Mouse (Mus musculus) C2C12 (cell line): ENCODE results near the gene Fscn3.

Experiments used
- CEBPB ChIP-seq: IDR thresholded peaks from one replicate; pipeline ENCODE4 v1.6.1; 2011; ENCODE audit warnings: low read depth, mild to moderate bottlenecking, control low read depth, moderate library complexity
- CTCF ChIP-seq: IDR thresholded peaks from one replicate; pipeline ENCODE4 v1.5.1; 2011; ENCODE audit not compliant: control insufficient read depth, insufficient read depth, insufficient read length
- MAX ChIP-seq: IDR thresholded peaks from one replicate; pipeline ENCODE4 v1.6.1; 2011; ENCODE audit warnings: mild to moderate bottlenecking, control low read depth
- MYOD1 ChIP-seq: IDR thresholded peaks from one replicate; pipeline ENCODE4 v1.6.1; 2011; ENCODE audit warnings: low read depth; ENCODE audit not compliant: control insufficient read depth, insufficient read length
- MYOG ChIP-seq: IDR thresholded peaks from one replicate; pipeline ENCODE4 v1.6.1; 2011; ENCODE audit not compliant: control insufficient read depth, insufficient read length; ENCODE audit errors: extremely low read depth
- USF1 ChIP-seq: IDR thresholded peaks from one replicate; pipeline ENCODE4 v1.6.1; 2011; ENCODE audit warnings: low read depth, mild to moderate bottlenecking, control low read depth, moderate library complexity

GRCm38 (mm10) chr6:28471284-28472035 is 43.9 kb downstream of the Fscn3 start:
- TF ChIP-seq MAX (peak; percentile 23), CTCF (no peak), MYOD1 (peak; percentile 92), USF1 (no peak), CEBPB (no peak), MYOG (no peak)
